Mouse (Mus musculus) layer of hippocampus, postnatal 36 days (tissue): ENCODE data around the gene Med20. TPM values are rescaled to one million over a fixed set of nuclear protein-coding genes. Genes with fewer than 3 reads are reported as not detected.
"Not testable (repeated sequence)": the region's sequence is repeated elsewhere in the genome, so short reads cannot be mapped to it uniquely, and the experiment has no call there.

Source experiments
- DNase-seq, 2 experiments: peaks; one replicate each; pipeline ENCODE4 v3.0.0; 2022
- total RNA-seq, 2 experiments: library from RNA; stranded (reverse); gene quantifications; 2 replicates each; pipeline ENCODE4 v1.2.3; 2021

Gene Med20
- total RNA-seq, 2 experiments from 2014 or later: 34.1 to 40.4 TPM

GRCm38 (mm10) chr17:47628851-47629676 lies 17.7 kb downstream of the Med20 start:
- peak; percentile 92 for DNase-seq

GRCm38 (mm10) chr17:47629717-47630677 lies 18.6 kb downstream of the Med20 start:
- peak in 1 of 2 experiments; percentile 32 for DNase-seq

GRCm38 (mm10) chr17:47630678-47631065 lies 19.3 kb downstream of the Med20 start, which contains the start of gene Usp49:
Gene Usp49 (plus strand): TSS chr17:47630690.
- DNase-seq: no peak

DNA sequence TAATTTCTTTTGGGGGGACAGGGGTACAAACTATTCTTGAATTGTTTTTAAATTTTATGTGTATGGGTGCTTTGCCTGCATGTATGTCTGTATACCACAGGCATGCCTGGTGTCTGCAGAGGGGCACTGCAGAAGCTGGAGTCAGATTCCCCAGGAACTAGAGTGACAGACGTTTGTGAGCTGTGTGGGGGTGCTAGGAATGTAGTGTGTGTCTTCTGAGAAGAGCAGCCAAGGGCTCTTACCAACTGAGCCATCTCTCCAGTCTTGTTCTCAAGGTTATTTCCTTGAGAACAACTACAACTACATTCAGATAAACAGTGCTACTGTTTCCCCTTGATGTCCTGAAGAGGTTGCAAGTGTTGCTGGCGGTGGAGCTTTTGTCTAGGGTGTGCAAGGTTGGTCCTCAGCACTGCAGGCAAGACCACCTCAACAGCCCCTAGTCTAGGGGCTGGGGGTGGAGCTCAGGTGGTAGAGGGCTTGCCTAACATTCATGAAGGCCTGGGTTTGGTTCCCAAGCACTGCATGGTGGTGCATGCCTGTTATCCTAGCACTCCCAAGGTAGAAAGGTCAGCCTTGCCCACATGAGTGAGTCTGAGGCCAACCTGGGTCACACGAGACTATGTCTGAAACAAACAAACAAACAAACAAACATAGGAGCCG lies 20.9 kb downstream of the Med20 start:
- DNase-seq: no peak

DNA sequence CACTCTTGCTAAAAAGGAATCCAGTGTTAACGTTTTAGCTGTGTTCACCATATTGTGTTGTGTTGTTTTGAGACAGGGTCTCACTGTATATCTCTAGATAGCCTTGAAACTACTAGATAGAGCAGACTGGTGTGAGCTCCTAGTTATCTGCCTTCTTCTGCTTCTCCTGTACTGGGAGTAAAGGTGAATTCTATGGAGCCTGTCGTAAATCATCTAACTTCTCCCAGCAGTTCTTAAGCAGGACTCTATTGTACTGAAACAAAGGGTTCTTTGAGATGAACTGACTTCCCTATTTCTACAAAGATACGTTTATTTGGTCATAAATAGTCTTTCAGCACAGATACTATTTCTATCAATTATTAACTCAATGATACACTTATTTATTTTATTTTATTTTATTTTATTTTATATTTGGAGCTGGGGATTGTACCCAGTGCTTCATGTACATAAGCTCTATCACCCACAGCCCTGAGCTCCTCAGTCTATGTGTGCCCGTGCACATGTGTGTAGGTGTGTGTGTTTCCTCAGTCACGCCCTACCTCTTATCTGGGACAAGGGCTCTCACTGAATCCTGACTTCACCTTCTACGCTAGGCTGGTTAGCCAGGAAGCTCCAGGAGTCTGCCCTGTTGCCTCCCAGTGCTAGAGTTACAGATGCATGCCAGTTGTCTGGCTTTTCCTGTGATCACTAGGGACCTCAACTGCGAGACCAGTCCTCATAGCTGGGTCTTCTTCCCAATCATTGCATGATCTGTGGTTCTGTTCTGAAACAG lies 22.8 kb downstream of the Med20 start:
- DNase-seq: no peak

DNA sequence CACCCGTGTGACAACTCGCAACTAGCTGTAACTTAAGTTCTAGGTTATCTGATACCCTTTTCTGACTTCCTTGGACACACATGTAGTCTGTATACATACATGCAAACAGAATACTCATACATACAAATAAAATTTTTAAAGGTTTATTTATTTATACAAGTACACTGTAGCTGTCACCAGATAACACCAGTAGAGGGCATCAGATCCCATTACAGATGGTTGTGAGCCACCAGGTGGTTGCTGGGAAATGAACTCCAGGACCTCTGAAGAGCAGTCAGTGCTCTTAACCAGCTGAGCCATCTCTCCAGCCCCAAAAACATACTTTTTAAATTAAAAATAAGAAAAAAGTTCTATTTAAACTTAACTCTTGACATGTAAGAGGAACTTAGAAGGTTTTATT lies 31.6 kb downstream of the Med20 start:
- DNase-seq: no peak

DNA sequence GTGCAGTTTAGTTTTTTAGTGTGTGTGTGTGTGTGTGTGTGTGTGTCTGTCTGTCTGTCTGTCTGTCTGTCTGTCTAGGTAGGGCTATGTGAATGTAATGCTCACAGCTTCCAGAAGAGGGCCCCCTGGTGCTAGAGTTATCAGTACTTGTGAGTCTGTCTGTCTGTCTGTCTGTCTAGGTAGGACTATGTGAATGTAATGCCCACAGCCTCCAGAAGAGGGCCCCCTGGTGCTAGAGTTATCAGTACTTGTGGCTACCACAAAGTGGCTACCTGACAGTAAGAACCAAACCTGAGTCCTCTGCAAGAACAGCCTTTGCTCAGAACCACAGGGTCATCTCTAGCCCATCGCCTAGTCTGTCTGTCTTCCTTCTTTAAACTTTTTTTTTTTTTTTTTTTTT lies 35.3 kb downstream of the Med20 start:
- DNase-seq: peak in 1 of 2 experiments; percentile 22

DNA sequence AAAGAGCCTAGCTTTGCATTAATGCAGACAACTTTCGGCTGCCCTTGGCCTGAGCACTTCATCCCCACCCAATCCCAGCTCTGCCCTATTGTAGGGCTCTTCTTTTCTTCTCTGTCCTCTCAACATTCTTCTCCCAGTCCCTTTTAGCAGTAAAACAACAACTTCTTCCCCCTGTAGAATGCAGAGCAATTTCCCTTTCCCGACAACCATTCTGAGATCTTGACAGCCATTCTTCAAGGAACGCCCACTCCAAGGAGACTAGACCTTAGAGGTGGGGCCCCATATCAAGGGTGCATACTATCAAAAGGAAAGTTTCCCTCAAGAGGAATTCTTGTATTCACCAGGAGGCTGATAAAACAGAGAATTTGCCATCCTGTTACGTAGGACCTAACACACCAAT lies 37.6 kb downstream of the Med20 start:
- no peak for DNase-seq

GRCm38 (mm10) chr17:47651953-47652352 lies 40.6 kb downstream of the Med20 start:
- DNase-seq: no peak

GRCm38 (mm10) chr17:47654346-47654745 lies 43.0 kb downstream of the Med20 start:
- DNase-seq: not testable (repeated sequence)

GRCm38 (mm10) chr17:47655697-47656096 lies 44.3 kb downstream of the Med20 start:
- no peak for DNase-seq

GRCm38 (mm10) chr17:47657901-47658300 lies 46.5 kb downstream of the Med20 start:
- DNase-seq: no peak

DNA sequence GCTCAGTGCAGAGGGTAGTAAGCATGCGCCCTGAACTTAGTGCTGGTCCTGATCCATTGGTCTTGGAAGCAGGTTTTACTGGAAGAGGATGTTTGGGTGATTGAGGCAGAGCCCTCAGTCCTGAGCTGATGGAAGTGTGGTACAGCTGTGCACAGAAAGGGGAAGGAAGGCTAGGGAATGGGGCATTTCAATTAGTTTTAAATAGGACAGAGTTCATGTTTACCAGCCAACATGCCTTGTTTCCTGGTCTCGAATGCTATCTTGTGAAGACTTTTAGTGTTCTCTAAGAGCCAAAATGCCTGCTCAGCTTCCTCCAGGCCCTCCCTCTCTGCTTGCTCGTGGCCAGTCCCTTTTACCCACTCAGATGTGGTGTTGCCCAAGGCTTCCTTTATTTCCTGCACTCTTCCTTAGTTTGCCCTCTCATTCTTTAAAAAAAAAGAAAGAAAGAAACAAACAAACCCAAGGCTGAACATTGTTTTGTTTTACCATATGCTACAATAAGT lies 47.4 kb downstream of the Med20 start:
- no peak for DNase-seq

- DNase-seq: no peak
These were observed 51.8 kb downstream of the Med20 start for GRCm38 (mm10) chr17:47663009-47663713.

GRCm38 (mm10) chr17:47664474-47664873 lies 53.1 kb downstream of the Med20 start:
- DNase-seq: no peak

DNA sequence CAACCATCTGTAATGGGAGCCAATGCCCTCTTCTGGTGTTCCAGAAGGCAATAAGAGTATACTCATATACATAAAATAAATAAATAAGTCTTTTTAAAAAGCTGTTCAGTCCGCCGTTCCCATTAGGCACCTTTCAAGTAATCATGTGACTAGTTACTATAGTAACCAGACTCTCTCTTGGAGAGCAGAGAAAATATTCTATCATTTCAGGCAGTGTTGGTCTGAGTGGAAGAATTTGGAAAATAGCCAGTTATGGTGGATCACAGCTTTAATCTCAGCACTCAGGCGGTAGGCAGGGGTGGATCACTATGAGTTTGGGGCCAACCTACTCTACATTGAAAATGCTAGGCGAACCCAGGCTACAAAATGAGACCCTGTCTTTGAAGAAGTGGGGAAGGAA lies 57.8 kb downstream of the Med20 start:
- DNase-seq: no peak

- DNase-seq: no peak
These were observed 60.6 kb downstream of the Med20 start for GRCm38 (mm10) chr17:47671988-47672310.

GRCm38 (mm10) chr17:47672311-47673111 lies 61.1 kb downstream of the Med20 start:
- peak; percentile 41 to 42 for DNase-seq
